Mouse (Mus musculus): ENCODE results near the gene Cutc. TPM values are rescaled to one million over a fixed set of nuclear protein-coding genes. Genes with fewer than 3 reads are reported as not detected.

Cutc gene
- polyA plus RNA-seq, 1 experiment from 2014 or later, result 13.9 TPM

Other genes starting within 250 kb of the Cutc start
- 58.3 and 60.5 TPM in 2 replicates for gene Got1, start 228.4 kb upstream of the Cutc start, polyA plus RNA-seq (2016; fragmentation: Nextera tagmentation; extraction: Ambion mirVana)
- 0.56 and 1.0 TPM in 2 replicates for gene Nkx2-3, start 140.7 kb upstream of the Cutc start, polyA plus RNA-seq (2016; fragmentation: Nextera tagmentation; extraction: Ambion mirVana)
- gene Slc25a28, start 78.1 kb upstream of the Cutc start, polyA plus RNA-seq (2016; fragmentation: Nextera tagmentation; extraction: Ambion mirVana), result 9.2 and 12.3 TPM in 2 replicates
- gene Entpd7, start 63.3 kb upstream of the Cutc start, polyA plus RNA-seq (2016; fragmentation: Nextera tagmentation; extraction: Ambion mirVana), result 9.0 and 9.3 TPM in 2 replicates
- gene Cox15, start within 50 bp of the Cutc start, polyA plus RNA-seq (2016; fragmentation: Nextera tagmentation; extraction: Ambion mirVana), result 14.1 and 15.3 TPM in 2 replicates
- gene Abcc2, start 29.2 kb downstream of the Cutc start, polyA plus RNA-seq (2016; fragmentation: Nextera tagmentation; extraction: Ambion mirVana), result 0.02 TPM in 1 of 2 replicates, not detected in the other
- gene Dnmbp, start 187.2 kb downstream of the Cutc start, polyA plus RNA-seq (2016; fragmentation: Nextera tagmentation; extraction: Ambion mirVana), result 16.2 and 16.4 TPM in 2 replicates
- gene Cpn1, start 233.6 kb downstream of the Cutc start, polyA plus RNA-seq (2016; fragmentation: Nextera tagmentation; extraction: Ambion mirVana), result 0.16 and 0.86 TPM in 2 replicates